Mouse (Mus musculus) myocyte (in vitro differentiated cells): ENCODE data around the gene Ccni.

Experiments used
- E2F4 ChIP-seq: IDR thresholded peaks from one replicate; pipeline ENCODE4 v1.6.1; 2011; ENCODE audit warnings: mild to moderate bottlenecking, control low read depth, moderate library complexity; ENCODE audit not compliant: insufficient read depth
- MYOD1 ChIP-seq, 3 experiments: IDR thresholded peaks; one replicate each; pipeline ENCODE4 v1.6.1; 2011; ENCODE audit warnings: control low read depth in 2 of 3, low read depth in 2 of 3, mild to moderate bottlenecking in 2 of 3, moderate library complexity in 1 of 3; ENCODE audit not compliant: insufficient read length in 2 of 3, control insufficient read depth in 1 of 3
- TCF12 ChIP-seq: IDR thresholded peaks from one replicate; pipeline ENCODE4 v1.6.1; 2011; ENCODE audit warnings: mild to moderate bottlenecking, control low read depth; ENCODE audit not compliant: poor library complexity, insufficient read depth, severe bottlenecking

DNA sequence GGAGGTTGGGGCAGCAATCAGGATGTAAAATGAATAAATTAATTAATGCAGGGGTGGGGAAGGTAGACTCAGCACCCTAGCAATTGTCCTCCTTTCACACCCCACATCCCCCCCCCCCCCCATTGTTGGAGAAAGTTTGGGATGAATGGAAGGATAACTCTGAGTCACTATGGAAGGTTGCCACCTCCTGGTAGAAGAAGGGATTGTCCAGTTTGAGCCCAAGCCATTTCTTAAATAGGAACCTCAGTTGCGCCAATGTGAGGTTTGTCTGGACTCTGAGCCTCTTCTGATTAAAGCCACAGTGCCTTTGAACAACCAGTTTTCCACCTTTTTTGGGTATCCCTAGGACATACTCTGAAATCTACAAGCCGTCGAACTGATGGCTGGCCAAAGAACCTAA is 42.8 kb downstream of the Ccni start:
- TF ChIP-seq E2F4, result no peak
- no peak for TF ChIP-seq TCF12
- no peak for TF ChIP-seq MYOD1 (IDR thresholded peaks at IDR 0.05; ENCODE audit: control insufficient read depth in 1 of 3, insufficient read length in 2 of 3, low read depth in 2 of 3)
